Mouse (Mus musculus) lung, adult 2 months (tissue): ENCODE results near the gene Slc6a8.

Source experiments
- CTCF ChIP-seq: fragments of 200-500 bp; IDR thresholded peaks from 2 replicates; pipeline ENCODE4 v1.5.1; 2011; ENCODE audit warnings: mild to moderate bottlenecking, low read length, control low read depth; ENCODE audit not compliant: insufficient read depth
- POLR2A ChIP-seq: fragments of 200-500 bp; IDR thresholded peaks from 2 replicates; pipeline ENCODE4 v1.6.1; 2011; ENCODE audit warnings: low read depth, mild to moderate bottlenecking, control low read depth, low read length, borderline replicate concordance; ENCODE audit errors: extremely low read depth

DNA sequence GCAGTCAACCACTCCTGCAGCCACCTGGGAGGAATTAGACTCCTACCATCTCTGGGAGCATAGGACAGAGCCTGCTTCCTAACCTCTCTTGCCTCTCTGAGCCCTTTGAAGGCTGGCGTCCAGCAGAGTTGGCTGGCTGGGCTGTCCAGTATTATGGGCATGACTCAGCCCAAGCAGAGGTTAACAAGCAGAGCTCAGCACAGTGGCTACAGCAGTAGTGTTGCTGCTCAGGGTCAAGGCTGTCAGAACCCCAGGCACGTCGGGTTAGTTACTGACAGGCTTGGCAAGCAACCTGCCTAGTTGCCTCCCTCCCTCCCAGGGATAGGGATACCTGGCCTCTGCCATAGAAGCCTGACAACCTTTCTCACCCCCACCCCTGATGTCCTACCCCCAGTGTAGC is 45.3 kb downstream of the Slc6a8 start:
- TF ChIP-seq POLR2A, result no peak
- TF ChIP-seq CTCF, result no peak
